Mouse (Mus musculus) left cerebral cortex, postnatal 14 days (tissue): ENCODE results near the gene Lrrc56. TPM values are rescaled to one million over a fixed set of nuclear protein-coding genes. Genes with fewer than 3 reads are reported as not detected.

Experiments
- DNase-seq, 2 experiments: peaks; one replicate each; pipeline ENCODE4 v3.0.0; 2021 to 2022; ENCODE audit warnings: low spot score in 2 of 2, mixed read lengths in 1 of 2
- intact Hi-C: fragments of 180-260 bp; cut with DNase I; formaldehyde crosslinking; loops from one replicate; pipeline ENCODE4 v1.15.1; 2025
- total RNA-seq, 2 experiments: library from RNA; stranded (reverse); gene quantifications; 2 replicates each; pipeline ENCODE4 v1.2.3; 2021

Gene Lrrc56
- total RNA-seq, 2 experiments from 2014 or later, result 3.6 to 4.5 TPM

GRCm38 (mm10) chr7:141190220-141190619 lies 3.7 kb upstream of the Lrrc56 start:
- intact Hi-C loops, result no loop called here
- DNase-seq, result no peak

- intact Hi-C loops, result no loop called here
- no peak for DNase-seq
These were observed 2.9 kb upstream of the Lrrc56 start for GRCm38 (mm10) chr7:141191036-141191435.

- DNase-seq, result no peak
- intact Hi-C loops, result no loop called here
These were observed 1.9 kb upstream of the Lrrc56 start for GRCm38 (mm10) chr7:141191796-141192685.

- DNase-seq, result no peak
- intact Hi-C loops, result no loop called here
These were observed 1.1 kb upstream of the Lrrc56 start for GRCm38 (mm10) chr7:141192776-141193347.

GRCm38 (mm10) chr7:141193348-141193856 lies 555 bp upstream of the Lrrc56 start:
- intact Hi-C loops, result no loop called here
- DNase-seq, result peak in 1 of 2 experiments; percentile 24

- DNase-seq, result no peak
- intact Hi-C loops, result no loop called here
These were observed 452 bp downstream of the Lrrc56 start for GRCm38 (mm10) chr7:141194409-141194808.

- intact Hi-C loops, result no loop called here
- peak; percentile 87 to 92 for DNase-seq
These were observed 873 bp downstream of the Lrrc56 start for GRCm38 (mm10) chr7:141194830-141195229.

GRCm38 (mm10) chr7:141195754-141196153 lies 1.8 kb downstream of the Lrrc56 start:
- intact Hi-C loops, result no loop called here
- no peak for DNase-seq

- intact Hi-C loops, result no loop called here
- no peak for DNase-seq
These were observed 2.8 kb downstream of the Lrrc56 start for GRCm38 (mm10) chr7:141196619-141197282.

GRCm38 (mm10) chr7:141198121-141198520 lies 4.2 kb downstream of the Lrrc56 start:
- no peak for DNase-seq
- intact Hi-C loops, result no loop called here

- intact Hi-C loops, result no loop called here
- no peak for DNase-seq
These were observed 10.6 kb downstream of the Lrrc56 start for GRCm38 (mm10) chr7:141204546-141204945.

GRCm38 (mm10) chr7:141205504-141205903 lies 11.5 kb downstream of the Lrrc56 start:
- no peak for DNase-seq
- intact Hi-C loops, result no loop called here

GRCm38 (mm10) chr7:141206182-141206937 lies 12.4 kb downstream of the Lrrc56 start:
- intact Hi-C loops, result no loop called here
- DNase-seq, result no peak

GRCm38 (mm10) chr7:141209526-141209925 lies 15.6 kb downstream of the Lrrc56 start:
- intact Hi-C loops, result no loop called here
- DNase-seq, result no peak

- intact Hi-C loops, result no loop called here
- no peak for DNase-seq
These were observed 16.2 kb downstream of the Lrrc56 start for GRCm38 (mm10) chr7:141210137-141210536.

GRCm38 (mm10) chr7:141210606-141211131 lies 16.7 kb downstream of the Lrrc56 start:
- intact Hi-C loops, result no loop called here
- DNase-seq, result no peak

- no peak for DNase-seq
- intact Hi-C loops, result no loop called here
These were observed 19.2 kb downstream of the Lrrc56 start for GRCm38 (mm10) chr7:141213133-141213532.

- DNase-seq, result no peak
- intact Hi-C loops, result no loop called here
These were observed 19.8 kb downstream of the Lrrc56 start, which contains the start of gene Lmntd2 for GRCm38 (mm10) chr7:141213605-141214235. Lmntd2 (minus strand) TSS chr7:141214080.

GRCm38 (mm10) chr7:141214310-141214709 lies 20.4 kb downstream of the Lrrc56 start:
- intact Hi-C loops, result no loop called here
- no peak for DNase-seq
